ENCODE assay signal across 28 mouse cellular contexts in the genomic region with DNA sequence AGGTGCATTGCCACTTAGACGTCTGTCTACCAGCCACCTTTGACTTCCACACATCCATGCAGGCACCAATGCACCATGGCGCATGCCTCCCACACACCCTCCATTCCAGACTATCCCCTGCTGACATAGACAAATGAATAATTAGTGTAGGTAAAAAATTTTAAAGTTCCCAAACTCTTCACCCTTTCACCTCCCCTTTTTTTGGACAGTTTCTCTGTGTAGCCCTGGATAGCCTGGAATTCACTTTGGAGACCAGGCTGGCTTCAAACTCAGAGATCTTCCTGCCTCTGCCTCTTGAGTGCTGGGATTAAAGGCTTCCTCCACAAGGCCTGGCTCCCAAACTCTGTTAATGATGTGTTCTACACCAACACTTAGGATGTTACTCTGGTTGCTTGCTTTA.
"Had no signal": no experiment of that assay in that cellular context is flagged by ENCODE, and none has a peak within 500 bp of the region (broad histone marks: within the 10 kb centered on the region; RNA-seq: fewer than 3 reads in every experiment).

No protein-coding gene starts in this region.

- ATAC-seq: forebrain, embryonic 13.5 days; forebrain, embryonic 14.5 days; forebrain, embryonic 15.5 days; forebrain, embryonic 16.5 days; forebrain, postnatal 0 days had no signal

- H3K27ac ChIP-seq: embryonic facial prominence, embryonic 10.5 days; embryonic facial prominence, embryonic 12.5 days; embryonic facial prominence, embryonic 13.5 days; embryonic facial prominence, embryonic 15.5 days; forebrain, embryonic 10.5 days; forebrain, embryonic 12.5 days; forebrain, embryonic 13.5 days; forebrain, embryonic 15.5 days; gastrocnemius, adult 2 months; heart, adult 2 months had no signal

- H3K36me3 ChIP-seq: embryonic facial prominence, embryonic 10.5 days; embryonic facial prominence, embryonic 12.5 days; embryonic facial prominence, embryonic 13.5 days; embryonic facial prominence, embryonic 15.5 days; forebrain, embryonic 15.5 days had no signal

- H3K9ac ChIP-seq: embryonic facial prominence, embryonic 12.5 days; embryonic facial prominence, embryonic 13.5 days; embryonic facial prominence, embryonic 15.5 days; forebrain, embryonic 12.5 days; forebrain, embryonic 13.5 days; forebrain, embryonic 15.5 days; forebrain, postnatal 0 days had no signal

- H3K27me3 ChIP-seq: embryonic facial prominence, embryonic 12.5 days; embryonic facial prominence, embryonic 13.5 days; embryonic facial prominence, embryonic 15.5 days; forebrain, embryonic 13.5 days; forebrain, embryonic 15.5 days had no signal

- H3K9me3 ChIP-seq: embryonic facial prominence, embryonic 10.5 days; embryonic facial prominence, embryonic 12.5 days; embryonic facial prominence, embryonic 13.5 days; embryonic facial prominence, embryonic 15.5 days; forebrain, embryonic 10.5 days; forebrain, embryonic 13.5 days; forebrain, embryonic 15.5 days had no signal

- H3K4me2 ChIP-seq: embryonic facial prominence, embryonic 12.5 days; embryonic facial prominence, embryonic 13.5 days; embryonic facial prominence, embryonic 15.5 days; forebrain, embryonic 12.5 days; forebrain, embryonic 13.5 days; forebrain, embryonic 15.5 days had no signal

- DNase-seq: cerebellum, adult 2 months; cerebellum, adult 8-10 months; cerebellum, adult 9-10 months; cerebellum, adult 9-11 months; cerebellum, postnatal 10 days; cerebellum, postnatal 14 days; cerebellum, postnatal 25 days; cerebellum, postnatal 36 days; embryo, embryonic 11 days; forebrain, postnatal 0 days; gastrocnemius, adult 2 months; gastrocnemius, postnatal 10 days; gastrocnemius, postnatal 14 days; gastrocnemius, postnatal 25 days; gastrocnemius, postnatal 36 days; heart, adult 18-20 months; heart, adult 2 months had no signal

- H3K4me3 ChIP-seq: embryonic facial prominence, embryonic 10.5 days; embryonic facial prominence, embryonic 12.5 days; embryonic facial prominence, embryonic 13.5 days; embryonic facial prominence, embryonic 15.5 days; erythroblast, embryonic 14.5 days; forebrain, embryonic 10.5 days; forebrain, embryonic 12.5 days; forebrain, embryonic 13.5 days; forebrain, embryonic 15.5 days; gastrocnemius, adult 2 months; heart, adult 2 months had no signal

- H3K4me1 ChIP-seq: embryonic facial prominence, embryonic 12.5 days; embryonic facial prominence, embryonic 13.5 days; embryonic facial prominence, embryonic 15.5 days had no signal
